Mouse (Mus musculus) stomach, postnatal 0 days (tissue): ENCODE results near the gene Cldn7.

Experiments
- CTCF ChIP-seq: IDR thresholded peaks from 2 replicates; pipeline ENCODE4 v1.5.1; 2016; ENCODE audit warnings: antibody characterized with exemption, low read depth, mild to moderate bottlenecking, moderate library complexity
- EP300 ChIP-seq: optimal IDR thresholded peaks from 2 replicates; pipeline ENCODE3; 2016; ENCODE audit warnings: antibody characterized with exemption

DNA sequence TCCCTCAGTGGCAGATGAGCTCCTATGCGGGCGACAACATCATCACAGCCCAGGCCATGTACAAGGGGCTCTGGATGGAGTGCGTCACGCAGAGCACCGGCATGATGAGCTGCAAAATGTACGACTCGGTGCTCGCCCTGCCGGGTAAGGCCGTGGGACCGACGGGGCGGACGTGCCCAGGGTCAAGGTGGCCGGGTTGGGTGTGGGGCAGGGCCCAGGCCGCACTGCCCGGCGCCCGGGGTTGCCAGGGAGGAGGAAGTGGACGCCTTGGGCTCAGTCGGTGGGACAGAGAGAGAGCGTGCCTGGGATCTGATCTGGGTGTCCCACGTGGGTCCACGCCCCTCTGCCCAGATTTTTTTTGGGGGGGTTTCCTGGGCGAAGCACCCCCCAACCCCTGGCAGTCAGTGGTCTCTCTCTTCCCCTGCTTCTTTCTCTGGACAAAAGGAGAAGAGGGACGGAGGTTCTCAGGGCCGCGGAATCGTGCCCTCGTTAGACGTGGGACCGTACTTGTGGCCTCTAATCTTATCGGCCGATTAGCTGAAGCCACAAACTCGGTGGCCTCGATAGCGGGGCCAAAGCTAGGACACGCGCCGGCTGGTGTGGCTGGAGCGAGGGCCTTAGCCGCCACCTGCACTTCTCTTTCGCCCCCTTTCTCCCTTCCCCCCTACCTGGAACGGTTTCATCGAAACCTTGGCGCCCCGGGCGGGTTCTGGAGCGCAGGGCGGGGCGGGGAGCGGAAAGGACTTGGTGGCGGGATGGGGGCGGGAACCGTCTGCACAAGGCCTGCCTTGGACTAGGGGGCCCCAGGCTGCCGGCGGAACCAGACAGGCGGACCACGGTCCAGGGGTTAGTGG is 1.7 kb downstream of the Cldn7 start:
- TF ChIP-seq CTCF, result no peak
- no peak for TF ChIP-seq EP300
